Mouse (Mus musculus) B cell, adult 2 months (primary cell): ENCODE results near the gene Scarb2.
A peak's percentile ranks its signal among the peaks of the same experiment; 100 is the strongest.

Experiments
- DNase-seq, 2 experiments: peaks; one replicate each; pipeline ENCODE4 v3.0.0; 2022

The Scarb2 gene

GRCm38 (mm10) chr5:92434070-92434469 is 72.6 kb downstream of the Scarb2 start:
- peak in 1 of 2 experiments; percentile 11 for DNase-seq

DNA sequence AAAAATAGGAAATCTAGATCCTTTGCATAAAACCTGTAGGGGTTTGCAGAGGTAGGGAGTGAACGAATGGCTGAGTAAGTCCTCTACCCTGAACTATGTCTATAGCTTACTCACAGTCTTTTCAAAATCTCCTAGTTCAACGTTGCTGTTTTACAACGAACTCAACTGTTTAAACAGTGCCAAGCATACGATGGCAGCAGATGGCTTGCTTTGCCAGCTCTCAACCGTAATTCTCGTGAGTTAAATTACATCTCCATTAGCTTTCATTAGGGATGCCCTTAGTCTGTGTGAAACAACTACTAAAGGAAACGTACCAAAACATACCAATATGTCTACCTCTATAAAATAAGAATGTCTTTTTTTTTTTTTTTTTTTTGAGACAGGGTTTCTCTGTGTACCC is 75.0 kb downstream of the Scarb2 start:
- no peak for DNase-seq

- DNase-seq = no peak
These were observed 75.9 kb downstream of the Scarb2 start for GRCm38 (mm10) chr5:92430723-92431122.

DNA sequence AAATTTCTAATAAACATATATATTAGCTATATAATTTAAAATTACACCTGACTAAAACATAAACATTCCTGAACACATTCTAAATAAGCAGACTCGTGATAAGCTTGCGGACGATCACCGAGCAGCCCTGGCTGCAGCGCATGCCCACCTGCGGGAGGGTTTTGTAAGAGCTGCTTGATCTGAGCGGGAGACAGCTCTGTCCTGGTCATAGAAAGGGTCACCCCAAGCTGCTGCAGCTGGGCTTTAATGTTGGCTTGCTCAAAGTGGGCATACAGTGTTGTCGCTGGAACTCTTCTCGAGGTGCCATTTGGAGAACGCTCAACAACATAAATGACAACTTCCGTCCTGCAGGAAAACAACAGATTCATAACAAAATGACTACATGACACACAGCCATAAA is 82.5 kb downstream of the Scarb2 start:
- no peak for DNase-seq

DNA sequence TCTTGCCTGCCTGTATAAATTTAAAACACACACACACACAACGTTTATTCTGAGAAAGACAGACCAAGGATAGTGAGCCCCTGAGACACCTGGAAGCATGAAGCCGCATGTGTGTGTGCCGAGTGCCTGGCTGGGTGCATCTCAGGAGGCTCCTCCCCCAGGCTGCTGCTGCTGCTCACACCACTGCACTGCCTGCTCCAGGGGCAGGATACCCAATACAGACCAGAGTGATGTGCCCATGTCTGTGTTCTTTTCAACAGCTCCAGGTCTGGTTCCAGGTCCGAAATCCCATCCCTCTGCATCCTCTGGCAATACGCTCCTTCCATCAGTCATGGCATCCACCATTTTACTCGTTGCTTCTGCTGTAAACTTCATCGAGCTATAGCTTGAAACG is 92.7 kb downstream of the Scarb2 start:
- DNase-seq = no peak

DNA sequence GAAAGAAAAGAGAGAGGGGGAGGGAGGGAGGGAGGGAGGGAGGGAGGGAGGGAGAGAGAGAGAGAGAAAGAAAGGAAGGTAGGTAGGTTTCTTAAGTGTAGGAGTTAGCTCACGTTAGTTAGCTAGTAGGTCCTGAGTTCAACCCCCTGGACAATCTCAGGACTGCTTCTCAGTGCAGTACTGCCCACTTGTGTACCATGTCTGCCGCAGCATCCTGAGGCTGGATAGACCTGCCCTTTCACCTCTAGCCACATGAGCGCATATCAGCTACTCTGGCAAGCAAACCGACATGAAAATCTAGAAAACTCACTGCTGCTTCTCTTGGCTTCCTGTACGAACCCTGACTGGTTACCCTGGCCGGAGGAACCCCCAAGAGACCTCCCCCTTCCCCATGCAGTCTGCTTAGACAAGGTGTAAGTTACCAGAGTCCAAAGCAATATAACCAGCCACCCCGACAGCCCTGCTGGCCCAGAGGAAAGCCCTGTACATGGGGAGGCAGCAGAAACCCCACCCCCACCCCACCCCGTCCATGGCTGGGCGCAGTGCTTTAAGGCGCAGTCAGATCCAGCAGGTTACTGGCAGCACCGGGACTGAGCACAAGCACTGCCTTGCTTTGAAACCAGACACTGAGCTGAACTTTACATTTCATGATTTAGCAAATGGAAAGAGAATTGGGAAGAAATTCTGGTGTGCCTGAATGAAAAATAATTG is 93.2 kb downstream of the Scarb2 start:
- no peak for DNase-seq

- DNase-seq = no peak
These were observed 95.0 kb downstream of the Scarb2 start for GRCm38 (mm10) chr5:92411461-92412140.

DNA sequence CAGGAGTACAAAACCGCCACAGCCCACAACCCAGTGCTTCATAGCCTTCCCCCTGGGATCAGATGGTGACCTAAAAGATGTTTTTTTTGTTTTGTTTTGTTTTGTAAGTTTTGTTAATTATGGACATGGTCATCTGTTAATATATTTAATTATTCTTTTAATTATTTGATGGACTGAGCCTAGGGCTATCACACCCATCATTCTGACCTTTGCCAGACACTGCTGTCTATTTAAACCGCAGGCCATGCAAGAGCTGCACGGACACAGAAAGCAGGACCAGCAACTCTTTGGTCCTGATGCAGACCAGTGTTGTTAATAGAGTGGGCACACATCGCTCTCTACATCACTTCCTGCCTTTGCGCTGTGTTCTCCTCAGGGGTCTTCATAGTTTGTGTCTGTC is 96.1 kb downstream of the Scarb2 start:
- DNase-seq = no peak

- DNase-seq = no peak
These were observed 97.1 kb downstream of the Scarb2 start for GRCm38 (mm10) chr5:92409361-92410155.

- no peak for DNase-seq
These were observed 102.3 kb downstream of the Scarb2 start for GRCm38 (mm10) chr5:92404400-92404678.

DNA sequence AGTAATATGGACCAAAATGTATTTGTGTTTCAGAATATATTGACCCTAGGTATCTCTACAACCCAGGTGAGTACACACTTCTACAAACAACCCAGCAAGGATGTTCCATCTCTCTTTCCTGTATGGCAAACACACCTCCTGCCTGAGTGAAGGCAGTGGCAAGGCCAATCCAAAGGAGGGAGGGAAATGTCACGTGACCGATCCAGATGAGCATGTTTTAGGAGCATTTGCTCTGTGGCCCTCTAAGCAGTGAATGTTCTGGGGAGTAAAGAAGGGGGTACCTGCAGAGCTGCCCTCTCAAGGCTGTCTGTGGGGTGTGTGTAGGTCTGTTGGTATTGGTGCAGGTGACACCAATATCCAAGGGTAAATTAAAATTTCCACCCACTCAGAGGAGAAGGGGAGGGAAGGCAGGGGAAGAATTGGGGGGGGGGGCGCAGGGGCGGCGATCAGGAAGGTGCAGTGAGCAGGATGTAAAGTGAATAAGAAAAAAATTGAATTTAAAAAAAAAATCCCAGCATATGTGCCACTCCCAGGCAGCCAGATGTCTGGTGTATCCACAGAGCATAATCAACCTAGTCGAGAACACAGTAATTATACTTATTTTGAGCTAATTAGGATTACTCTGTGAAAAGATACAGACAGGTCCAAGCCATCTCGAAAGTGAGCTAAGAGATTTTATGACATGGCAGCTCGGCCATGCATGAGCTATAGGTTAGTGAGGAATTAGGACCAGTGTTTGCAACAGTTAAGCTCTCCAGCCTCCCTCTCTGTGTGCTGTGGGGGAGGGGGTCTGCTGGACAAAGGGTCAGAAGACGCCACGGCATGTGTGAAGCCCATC is 102.9 kb downstream of the Scarb2 start:
- no peak for DNase-seq

GRCm38 (mm10) chr5:92402816-92403215 is 103.8 kb downstream of the Scarb2 start:
- DNase-seq = no peak

DNA sequence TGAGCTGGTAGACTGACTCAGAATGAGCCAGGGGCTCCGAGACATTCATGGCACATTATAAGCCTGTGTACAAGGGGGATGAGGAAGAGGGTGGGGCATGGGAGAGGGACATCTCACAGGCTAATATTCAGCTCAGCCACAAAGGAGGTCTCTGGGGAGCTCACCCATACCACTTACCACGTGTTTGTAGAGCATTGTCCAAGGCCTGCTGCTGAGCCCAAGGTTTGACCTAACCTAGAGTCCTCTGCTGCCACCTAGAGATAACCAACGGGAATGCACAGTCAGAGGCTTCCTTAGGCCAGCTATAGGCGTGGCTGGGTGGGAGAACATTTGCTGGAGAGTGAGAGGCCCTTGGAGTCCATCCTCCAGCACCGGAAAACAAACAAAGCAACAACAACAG is 108.5 kb downstream of the Scarb2 start:
- DNase-seq = peak; percentile 75 to 77

- no peak for DNase-seq
These were observed 110.2 kb downstream of the Scarb2 start for GRCm38 (mm10) chr5:92396476-92396875.

GRCm38 (mm10) chr5:92395764-92396163 is 110.9 kb downstream of the Scarb2 start:
- no peak for DNase-seq

- DNase-seq = no peak
These were observed 112.8 kb downstream of the Scarb2 start for GRCm38 (mm10) chr5:92393863-92394262.

DNA sequence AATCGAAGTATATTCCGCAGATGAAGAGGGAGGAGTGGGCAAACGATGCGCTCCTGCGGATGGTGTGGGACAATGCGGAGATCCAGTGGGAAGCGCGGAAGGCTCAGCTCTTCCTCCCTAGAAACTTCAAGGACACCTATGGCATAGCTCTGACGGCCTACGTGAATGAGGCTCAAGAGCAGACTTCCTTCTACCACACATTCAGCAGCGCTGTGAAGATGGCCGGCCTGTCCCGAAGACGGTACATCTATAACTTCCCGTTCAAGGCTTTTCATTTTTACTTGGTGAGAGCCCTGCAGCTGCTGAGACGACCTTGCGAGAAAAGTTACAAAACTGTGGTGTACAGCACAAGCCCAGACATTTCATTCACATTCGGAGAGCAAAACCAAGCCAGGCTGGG is 114.1 kb downstream of the Scarb2 start:
- peak in 1 of 2 experiments; percentile 12 for DNase-seq
